21 mouse cellular contexts compared by ENCODE assay signal in genomic region chr17:80325456-80325855, GRCm38 (mm10). TPM values are rescaled to one million over a fixed set of nuclear protein-coding genes. Genes with fewer than 3 reads are reported as not detected.
"Had no signal": no experiment of that assay in that cellular context is flagged by ENCODE, and none has a peak within 500 bp of the region (broad histone marks: within the 10 kb centered on the region; RNA-seq: fewer than 3 reads in every experiment).

No protein-coding gene starts in this region.

- H3K36me3 ChIP-seq: midbrain, embryonic 10.5 days; midbrain, embryonic 12.5 days; neural tube, embryonic 13.5 days; neural tube, embryonic 15.5 days had no signal

- H3K4me2 ChIP-seq: lung, embryonic 14.5 days; midbrain, embryonic 12.5 days; neural tube, embryonic 13.5 days; neural tube, embryonic 15.5 days had no signal

- DNase-seq: lung, adult 18-20 months; lung, embryonic 14.5 days; lung, postnatal 10 days; lung, postnatal 4 days; midbrain, embryonic 14.5 days; right cerebral cortex, adult 18-20 months; right cerebral cortex, postnatal 25 days; right cerebral cortex, postnatal 4 days; spleen, adult 18-20 months; thymus, adult 18-20 months; thymus, postnatal 14 days; thymus, postnatal 36 days had no signal

- H3K4me3 ChIP-seq: midbrain, embryonic 10.5 days; midbrain, embryonic 12.5 days; myocyte; neural tube, embryonic 13.5 days; neural tube, embryonic 15.5 days had no signal

- H3K9me3 ChIP-seq: midbrain, embryonic 10.5 days; midbrain, embryonic 12.5 days; neural tube, embryonic 13.5 days; neural tube, embryonic 15.5 days had no signal

- H3K27ac ChIP-seq: midbrain, embryonic 10.5 days; midbrain, embryonic 12.5 days; neural tube, embryonic 13.5 days; neural tube, embryonic 15.5 days had no signal

- H3K4me1 ChIP-seq: midbrain, embryonic 10.5 days; neural tube, embryonic 13.5 days; neural tube, embryonic 15.5 days had no signal

- H3K27me3 ChIP-seq: midbrain, embryonic 12.5 days; neural tube, embryonic 13.5 days; neural tube, embryonic 15.5 days had no signal

- H3K9ac ChIP-seq: lung, embryonic 14.5 days; midbrain, embryonic 12.5 days; neural tube, embryonic 13.5 days; neural tube, embryonic 15.5 days had no signal

- ATAC-seq: midbrain, embryonic 16.5 days had no signal

RNA-seq across cellular contexts. Expression of gene Arhgef33, which starts 18.2 kb away (rescaled TPM):
- total RNA-seq: megakaryocyte, adult 5-6 weeks; megakaryocyte-erythroid progenitor cell, adult 5-6 weeks had no signal

RNA-seq across cellular contexts. Expression of gene Gm10190, which starts 47.9 kb away (rescaled TPM):
- total RNA-seq: megakaryocyte, adult 5-6 weeks; megakaryocyte-erythroid progenitor cell, adult 5-6 weeks had no signal
- polyA plus RNA-seq: myocyte; stomach, embryonic 16.5 days had no signal
